Mouse (Mus musculus): ENCODE measurements around the gene Klf11. TPM values are rescaled to one million over a fixed set of nuclear protein-coding genes. Genes with fewer than 3 reads are reported as not detected.

The Klf11 gene
- 15.1 and 19.6 TPM in 2 replicates for polyA plus RNA-seq (2012; rRNA removed)

DNA sequence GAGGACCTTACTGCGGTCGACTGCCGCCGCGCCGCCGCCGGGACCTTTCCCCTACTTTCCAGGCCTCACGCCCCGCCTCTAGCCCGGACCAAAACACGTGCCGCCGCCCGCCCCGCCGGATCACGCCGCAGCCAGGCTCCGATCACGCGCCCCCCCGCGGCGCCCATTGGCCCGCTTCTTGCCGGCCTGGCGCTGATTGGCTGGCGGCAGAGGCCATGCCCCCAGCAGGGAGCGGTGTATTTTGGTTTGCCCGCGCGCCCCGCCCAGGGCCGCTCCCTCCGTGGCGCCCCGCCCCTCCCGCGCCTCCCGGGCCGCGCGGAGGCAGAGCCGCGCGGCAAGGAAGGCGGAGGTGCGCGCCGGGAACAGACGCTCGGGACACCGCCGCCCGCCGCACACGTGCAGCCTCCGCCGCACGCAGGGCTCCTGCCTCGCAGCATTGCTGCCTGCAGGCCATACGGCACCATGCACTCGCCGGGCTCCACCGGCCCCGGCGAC lies at the start of gene Klf11:
Gene Klf11 (plus strand): TSS at position 212 of the 495 bp plus-strand sequence.
- peak; percentile 98 for DNase-seq (ENCODE audit: low read depth)
- TF ChIP-seq CTCF (IDR thresholded peaks at IDR 0.05; ENCODE audit: borderline replicate concordance, extremely low read depth, insufficient read depth, insufficient read length) (no peak), POLR2A (IDR thresholded peaks at IDR 0.05; ENCODE audit: borderline replicate concordance, extremely low read depth, insufficient read depth, insufficient read length, poor library complexity, severe bottlenecking) (peak; percentile 90)

DNA sequence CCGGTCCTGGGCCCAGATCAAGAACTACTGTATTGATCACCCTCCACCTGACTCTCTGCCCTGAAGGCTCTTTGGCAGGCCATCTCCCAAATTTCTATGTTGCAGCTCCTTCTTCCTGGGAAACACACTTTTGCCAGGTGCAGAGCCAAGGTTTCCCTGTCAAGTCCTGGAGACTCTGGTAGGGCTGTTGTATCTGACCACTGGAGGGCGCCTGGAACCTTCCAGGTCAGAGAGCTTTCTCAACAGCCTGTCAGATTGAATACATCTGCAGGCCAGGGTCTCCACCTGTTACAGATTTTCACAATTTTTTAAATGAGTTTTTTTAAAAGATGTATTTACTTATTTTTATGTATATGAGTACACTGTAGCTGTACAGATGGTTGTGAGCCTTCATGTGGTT lies 47.8 kb upstream of the Klf11 start:
- peak; percentile 78 for DNase-seq (ENCODE audit: low read depth)
- TF ChIP-seq POLR2A (IDR thresholded peaks at IDR 0.05; ENCODE audit: borderline replicate concordance, extremely low read depth, insufficient read depth, insufficient read length, poor library complexity, severe bottlenecking) = no peak
- peak; percentile 82 for TF ChIP-seq CTCF (IDR thresholded peaks at IDR 0.05; ENCODE audit: borderline replicate concordance, extremely low read depth, insufficient read depth, insufficient read length)

DNA sequence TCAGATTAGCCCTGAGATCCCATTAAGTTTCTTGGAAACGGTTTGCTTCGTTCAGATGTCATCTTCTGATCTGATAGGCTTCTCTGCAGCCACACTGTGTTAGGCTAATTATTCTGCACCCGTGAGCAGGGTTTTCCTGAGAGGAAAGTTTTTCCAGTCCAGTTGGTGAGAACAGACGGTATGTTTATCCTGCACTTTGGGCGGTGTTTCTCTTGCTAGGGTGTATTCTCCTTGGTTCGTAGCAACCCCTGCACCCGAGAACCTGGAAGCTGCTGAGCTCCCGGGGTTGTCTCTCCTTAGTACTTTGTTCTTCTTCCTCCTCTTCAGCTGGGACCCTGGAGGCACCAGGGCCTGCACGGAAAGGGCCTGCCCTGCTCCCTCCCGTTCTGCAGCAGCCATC lies 44.9 kb upstream of the Klf11 start:
- TF ChIP-seq CTCF (IDR thresholded peaks at IDR 0.05; ENCODE audit: borderline replicate concordance, extremely low read depth, insufficient read depth, insufficient read length) (no peak), POLR2A (IDR thresholded peaks at IDR 0.05; ENCODE audit: borderline replicate concordance, extremely low read depth, insufficient read depth, insufficient read length, poor library complexity, severe bottlenecking) (no peak)
- peak; percentile 61 for DNase-seq (ENCODE audit: low read depth)

DNA sequence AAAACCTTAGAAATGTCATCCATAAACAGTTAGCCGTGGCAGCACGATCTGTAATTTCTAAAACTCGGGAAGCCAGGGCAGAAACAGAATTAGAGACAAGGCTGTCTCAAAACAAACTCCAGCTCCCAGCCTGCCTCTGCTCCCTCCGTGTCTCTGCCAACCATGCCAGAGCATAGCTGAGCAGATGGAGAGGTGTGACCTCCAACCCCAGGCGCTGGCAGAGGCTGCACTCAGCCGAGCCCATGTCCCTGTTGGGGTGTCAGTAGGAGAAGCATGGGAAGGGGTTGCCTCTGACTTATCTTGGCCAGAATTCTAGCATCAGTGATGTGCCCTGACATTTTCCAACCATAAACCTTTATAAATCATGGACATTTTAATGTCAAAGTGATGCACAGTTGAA lies 38.5 kb upstream of the Klf11 start:
- DNase-seq (ENCODE audit: low read depth) = no peak
- TF ChIP-seq POLR2A (IDR thresholded peaks at IDR 0.05; ENCODE audit: borderline replicate concordance, extremely low read depth, insufficient read depth, insufficient read length, poor library complexity, severe bottlenecking) = no peak
- TF ChIP-seq CTCF (IDR thresholded peaks at IDR 0.05; ENCODE audit: borderline replicate concordance, extremely low read depth, insufficient read depth, insufficient read length) = no peak

DNA sequence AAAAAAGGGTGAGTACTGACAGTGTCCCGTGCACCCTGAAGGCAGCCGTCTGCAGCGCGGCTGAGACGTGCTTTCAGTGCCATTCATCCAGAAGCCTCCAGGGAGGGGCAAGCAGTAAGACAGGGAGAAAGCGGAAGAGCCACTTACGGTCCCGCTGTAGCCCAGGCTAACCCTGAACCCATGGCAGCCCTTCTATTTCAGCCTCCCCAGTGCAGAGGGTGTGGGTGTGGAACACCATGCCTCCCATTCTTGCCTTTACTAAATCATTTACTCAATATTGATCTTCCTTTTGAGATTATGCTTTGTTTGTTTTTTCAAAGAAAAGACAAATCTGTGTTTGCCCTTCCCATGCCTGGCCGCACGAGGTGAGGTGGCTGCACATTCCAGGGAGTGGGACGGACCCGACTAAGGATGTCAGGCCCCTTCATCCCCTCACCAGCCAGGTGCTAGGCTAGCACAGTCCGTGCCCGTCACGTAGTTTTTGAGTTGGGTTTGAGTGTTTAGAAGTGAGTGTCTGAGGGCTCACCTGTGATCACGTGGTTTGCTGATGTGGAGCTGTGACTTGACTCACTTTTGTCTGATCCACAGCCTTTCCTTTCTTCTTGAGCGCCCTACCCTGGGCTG lies 36.5 kb upstream of the Klf11 start:
- DNase-seq (ENCODE audit: low read depth) = no peak
- no peak for TF ChIP-seq CTCF (IDR thresholded peaks at IDR 0.05; ENCODE audit: borderline replicate concordance, extremely low read depth, insufficient read depth, insufficient read length)
- no peak for TF ChIP-seq POLR2A (IDR thresholded peaks at IDR 0.05; ENCODE audit: borderline replicate concordance, extremely low read depth, insufficient read depth, insufficient read length, poor library complexity, severe bottlenecking)

DNA sequence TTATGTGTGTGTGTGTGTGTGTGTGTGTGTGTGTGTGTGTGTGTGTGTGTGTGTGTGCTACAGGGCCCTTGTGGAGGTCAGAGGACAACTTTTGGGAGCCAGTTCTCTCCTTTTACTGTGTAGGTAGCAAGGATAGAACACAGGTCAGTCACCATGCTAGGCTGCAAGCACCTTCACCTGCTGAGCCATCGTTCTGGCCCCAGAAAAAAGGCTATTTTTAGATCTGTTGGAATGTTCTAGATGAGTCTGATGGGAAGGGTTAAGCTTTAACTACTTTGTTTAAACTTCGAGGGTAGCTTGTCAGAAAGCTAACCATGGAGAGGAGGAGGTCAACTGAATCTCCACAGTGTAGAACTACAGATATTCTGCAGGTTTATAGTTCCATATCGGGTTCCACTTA lies 35.9 kb upstream of the Klf11 start:
- DNase-seq (ENCODE audit: low read depth) = no peak
- TF ChIP-seq CTCF (IDR thresholded peaks at IDR 0.05; ENCODE audit: borderline replicate concordance, extremely low read depth, insufficient read depth, insufficient read length) (no peak), POLR2A (IDR thresholded peaks at IDR 0.05; ENCODE audit: borderline replicate concordance, extremely low read depth, insufficient read depth, insufficient read length, poor library complexity, severe bottlenecking) (no peak)

DNA sequence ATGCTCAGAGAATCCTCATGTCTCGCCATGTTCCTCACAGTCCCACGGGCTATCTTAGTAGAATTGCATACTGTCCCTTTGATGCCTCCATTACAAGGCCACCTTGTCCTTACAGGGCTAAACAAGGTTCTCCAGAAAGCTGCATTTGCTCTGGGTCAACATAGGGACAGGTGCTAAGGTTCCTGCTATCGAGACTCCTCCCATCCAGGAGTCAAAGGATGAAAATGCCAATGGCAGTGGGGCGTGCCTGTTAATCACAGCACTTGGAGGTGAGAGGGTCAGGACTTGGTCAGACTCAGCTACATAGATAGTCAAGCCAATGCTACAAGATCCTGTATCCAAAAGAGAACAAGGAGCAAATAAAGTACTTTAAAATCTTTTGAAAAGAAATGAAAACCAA lies 31.6 kb upstream of the Klf11 start:
- no peak for TF ChIP-seq POLR2A (IDR thresholded peaks at IDR 0.05; ENCODE audit: borderline replicate concordance, extremely low read depth, insufficient read depth, insufficient read length, poor library complexity, severe bottlenecking)
- no peak for TF ChIP-seq CTCF (IDR thresholded peaks at IDR 0.05; ENCODE audit: borderline replicate concordance, extremely low read depth, insufficient read depth, insufficient read length)
- no peak for DNase-seq (ENCODE audit: low read depth)

DNA sequence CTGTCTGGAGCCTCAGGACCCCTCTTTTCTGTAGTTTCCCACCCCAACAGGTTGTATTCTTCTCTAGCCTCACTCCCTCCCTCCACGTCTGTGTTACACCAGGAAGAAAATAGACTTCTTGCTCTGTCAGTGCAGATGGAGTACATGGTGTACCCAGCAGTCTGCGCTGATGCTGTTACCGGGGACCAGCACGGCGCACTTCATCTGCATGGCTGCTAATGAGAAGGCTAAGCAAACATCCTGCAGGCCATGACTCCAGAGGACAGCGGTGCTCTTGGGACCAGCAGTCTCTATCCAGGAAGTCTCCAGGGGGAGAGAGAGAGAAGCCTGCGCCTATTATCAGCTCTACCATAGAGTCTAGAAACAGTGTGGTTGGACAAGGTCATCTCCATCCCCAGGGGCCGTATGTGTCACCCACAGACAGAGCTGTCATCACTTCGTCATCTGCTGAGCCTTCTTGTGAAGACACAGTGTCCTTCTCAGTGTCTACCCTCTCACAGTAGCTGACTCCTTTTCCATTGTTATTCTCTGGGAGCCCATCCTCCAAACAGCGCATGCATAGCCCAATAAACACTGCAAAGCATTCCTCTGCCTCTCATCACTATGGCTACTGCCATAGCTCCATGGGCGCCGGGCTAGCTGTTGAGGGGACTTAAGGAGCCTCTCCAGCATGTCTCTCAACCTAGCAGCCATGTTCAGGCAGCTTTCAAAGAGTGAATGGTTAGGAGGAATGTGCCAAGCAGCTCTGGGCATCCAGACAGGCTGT lies 27.4 kb upstream of the Klf11 start:
- peak; percentile 63 for DNase-seq (ENCODE audit: low read depth)
- TF ChIP-seq CTCF (IDR thresholded peaks at IDR 0.05; ENCODE audit: borderline replicate concordance, extremely low read depth, insufficient read depth, insufficient read length) = no peak
- TF ChIP-seq POLR2A (IDR thresholded peaks at IDR 0.05; ENCODE audit: borderline replicate concordance, extremely low read depth, insufficient read depth, insufficient read length, poor library complexity, severe bottlenecking) = no peak

DNA sequence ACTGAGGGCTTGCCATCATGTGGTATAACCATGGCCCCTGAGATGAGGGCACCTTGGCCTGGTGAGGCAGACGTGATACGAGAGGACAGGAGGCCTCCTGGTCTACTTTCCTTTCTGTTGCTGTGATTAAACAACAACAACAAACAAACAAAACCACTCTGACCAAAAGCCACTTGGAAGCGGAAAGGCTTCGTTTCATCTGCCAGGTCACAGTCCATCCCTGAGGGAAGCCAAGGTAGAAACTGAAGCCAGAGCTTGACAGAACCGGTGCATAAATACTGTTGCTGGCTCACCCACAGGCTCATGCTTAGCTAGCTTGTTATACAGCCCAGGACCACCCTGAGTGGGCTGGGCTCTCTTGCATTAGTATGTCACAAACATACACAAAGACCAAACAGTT lies 24.7 kb upstream of the Klf11 start:
- DNase-seq (ENCODE audit: low read depth) = no peak
- TF ChIP-seq POLR2A (IDR thresholded peaks at IDR 0.05; ENCODE audit: borderline replicate concordance, extremely low read depth, insufficient read depth, insufficient read length, poor library complexity, severe bottlenecking) (no peak), CTCF (IDR thresholded peaks at IDR 0.05; ENCODE audit: borderline replicate concordance, extremely low read depth, insufficient read depth, insufficient read length) (no peak)

DNA sequence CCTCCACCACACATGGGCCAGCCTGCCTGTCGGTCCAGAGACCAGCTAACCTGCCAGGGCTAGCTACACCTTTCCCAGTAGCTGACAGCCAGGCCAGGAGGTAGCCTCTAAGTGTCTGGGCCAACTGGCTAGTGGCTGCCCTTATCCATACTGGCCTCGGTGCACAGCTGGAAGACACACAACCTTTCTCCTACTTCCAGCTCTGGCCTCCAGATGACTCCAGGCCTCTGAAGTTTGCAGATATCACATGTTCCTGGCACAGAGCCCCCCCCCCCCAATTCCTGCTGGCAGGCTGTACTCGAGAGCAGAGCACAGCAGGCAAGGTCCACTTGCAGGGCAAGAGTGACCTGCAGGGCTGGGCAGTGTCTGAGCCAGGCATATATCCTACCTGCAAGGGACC lies 23.9 kb upstream of the Klf11 start:
- TF ChIP-seq CTCF (IDR thresholded peaks at IDR 0.05; ENCODE audit: borderline replicate concordance, extremely low read depth, insufficient read depth, insufficient read length) (no peak), POLR2A (IDR thresholded peaks at IDR 0.05; ENCODE audit: borderline replicate concordance, extremely low read depth, insufficient read depth, insufficient read length, poor library complexity, severe bottlenecking) (no peak)
- no peak for DNase-seq (ENCODE audit: low read depth)

DNA sequence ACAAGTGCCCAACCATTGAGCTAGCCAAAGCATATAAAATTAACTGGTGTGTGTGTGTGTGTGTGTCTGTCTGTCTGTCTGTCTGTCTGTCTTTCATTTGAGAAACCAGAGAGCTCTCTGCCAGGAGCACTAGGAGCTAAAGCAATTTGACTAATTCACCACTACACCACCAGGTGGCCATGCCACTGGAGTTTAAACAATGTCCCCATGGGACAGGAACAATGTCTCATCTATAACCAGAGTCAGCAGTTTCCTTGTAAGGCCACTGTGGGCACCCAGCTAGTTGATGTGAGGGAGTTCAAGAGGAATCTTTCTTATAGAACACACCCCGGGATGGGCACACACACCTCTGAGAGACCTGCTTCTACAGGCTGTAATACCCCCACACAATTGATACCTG lies 20.9 kb upstream of the Klf11 start:
- TF ChIP-seq CTCF (IDR thresholded peaks at IDR 0.05; ENCODE audit: borderline replicate concordance, extremely low read depth, insufficient read depth, insufficient read length) (peak; percentile 30; the same call in 1 of the 2 replicates), POLR2A (IDR thresholded peaks at IDR 0.05; ENCODE audit: borderline replicate concordance, extremely low read depth, insufficient read depth, insufficient read length, poor library complexity, severe bottlenecking) (no peak)

More for the DNA sequence above, 20.9 kb upstream of the Klf11 start:
- no peak for DNase-seq (ENCODE audit: low read depth)
